Mouse (Mus musculus) testis, adult 10 weeks (tissue): ENCODE results near the gene Scgb1b3. TPM values are rescaled to one million over a fixed set of nuclear protein-coding genes. Genes with fewer than 3 reads are reported as not detected.

Experiments used
- polyA plus RNA-seq: library from polyadenylated mRNA; stranded (reverse); fragments of 350-450 nt; fragmentation: Illumina TruSeq; extraction: RNeasy Lipid Tissue Mini Kit (QIAGEN cat#74804); gene quantifications from one replicate; pipeline ENCODE4 v1.2.3, GENCODE M21; 2014; ENCODE audit warnings: low read depth, low replicate concordance

The Scgb1b3 gene
- not detected for polyA plus RNA-seq

DNA sequence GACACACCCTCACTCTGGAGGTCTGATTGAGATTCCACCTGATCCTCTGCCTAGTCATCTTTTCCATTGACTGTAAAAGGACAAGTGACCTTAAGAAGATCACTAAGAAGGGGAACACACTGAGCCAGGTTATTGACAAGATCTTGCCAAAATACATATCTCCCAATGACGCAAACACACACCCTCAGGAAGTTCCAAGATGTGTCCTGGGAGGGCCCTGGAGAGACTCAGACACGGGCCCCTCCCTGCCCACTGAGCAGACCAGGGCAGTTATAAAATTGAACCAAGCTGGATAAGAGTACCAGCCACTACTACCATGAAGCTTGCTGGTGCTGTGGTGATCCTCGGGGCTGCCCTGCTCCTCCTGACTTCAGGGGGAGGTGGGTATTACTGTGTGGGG, at the start of gene Scgb1b3:
TSS of gene Scgb1b3 (plus strand) at position 301 of the 400 bp plus-strand sequence.

DNA sequence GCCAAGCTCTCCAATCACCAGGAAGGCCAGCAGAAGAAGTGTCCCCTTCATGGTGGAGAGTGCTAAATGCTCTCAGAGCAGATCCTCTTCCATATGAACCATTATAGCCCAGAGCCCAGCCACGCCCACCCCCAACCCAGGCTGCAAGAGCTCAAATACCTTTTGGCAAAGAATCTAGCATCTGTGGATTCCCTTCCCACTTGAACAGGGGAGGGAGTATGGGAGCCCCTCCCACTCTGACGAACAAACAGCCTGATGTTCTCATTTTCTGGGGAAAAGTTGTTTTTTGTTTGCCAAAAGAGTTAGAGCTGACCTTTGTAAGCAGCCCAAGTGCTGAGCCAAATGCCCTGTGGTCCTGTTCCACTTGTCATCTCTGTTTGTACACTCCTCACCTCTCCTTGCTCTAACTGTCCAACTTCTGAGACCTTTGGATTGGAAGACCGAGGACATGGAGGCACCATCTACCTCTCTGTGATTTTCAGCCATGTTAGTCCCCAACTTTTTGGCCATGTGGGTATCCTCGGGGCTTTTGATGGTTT, 13.3 kb upstream of the Scgb1b3 start, which contains the start of gene Scgb2b3:
TSS of gene Scgb2b3 (minus strand) at position 51 of the 539 bp plus-strand sequence.

Other genes starting within 250 kb of the Scgb1b3 start
- gene Scn1b, start 248.6 kb upstream of the Scgb1b3 start, polyA plus RNA-seq = not detected
- 4.0 TPM for gene Gramd1a, start 219.7 kb upstream of the Scgb1b3 start, polyA plus RNA-seq
- gene Scgb2b2, start 85.1 kb upstream of the Scgb1b3 start, polyA plus RNA-seq = not detected
- gene Scgb1b2, start 83.8 kb upstream of the Scgb1b3 start, polyA plus RNA-seq = not detected
- not detected for gene Scgb2b3, start 13.5 kb upstream of the Scgb1b3 start, polyA plus RNA-seq